Mouse (Mus musculus): ENCODE measurements around the gene Speer4f1.

- no peak for TF ChIP-seq GATA1 (IDR thresholded peaks at IDR 0.05; ENCODE audit: low read length)
- TF ChIP-seq TAL1 (IDR thresholded peaks at IDR 0.05; ENCODE audit: low read length), result no peak
Observed at GRCm38 (mm10) chr5:17454952-17455586, 20.8 kb upstream of the Speer4f1 start.

Measured in erythroblast, embryonic 14.5 days (primary cell).